Mouse (Mus musculus) megakaryocyte, embryonic 14.5 days (primary cell): ENCODE results near the gene Nelfe.

Source experiments
- FLI1 ChIP-seq: IDR thresholded peaks from 2 replicates; pipeline ENCODE4 v1.6.1; 2012; ENCODE audit warnings: low read length, inconsistent platforms, mixed read lengths
- GATA1 ChIP-seq: IDR thresholded peaks from 3 replicates; pipeline ENCODE4 v1.6.1; 2012; ENCODE audit warnings: mixed read lengths, low read length, inconsistent platforms, borderline replicate concordance

- no peak for TF ChIP-seq GATA1
- no peak for TF ChIP-seq FLI1
These were observed 44.8 kb downstream of the Nelfe start for GRCm38 (mm10) chr17:34894801-34895530.
